Mouse (Mus musculus) subcutaneous adipose tissue, adult 2 months (tissue): Measurements from ENCODE around the gene Ccsap. TPM values are rescaled to one million over a fixed set of nuclear protein-coding genes. Genes with fewer than 3 reads are reported as not detected.

Experiments
- polyA plus RNA-seq: library from polyadenylated mRNA; depleted of rRNA; stranded (reverse); fragments of >200 nt; gene quantifications from 2 replicates; pipeline ENCODE4 v1.2.3, GENCODE M21; 2012; ENCODE audit warnings: low replicate concordance; rRNA removed

Gene Ccsap
- 0.83 and 1.6 TPM in 2 replicates for polyA plus RNA-seq

GRCm38 (mm10) chr8:123859648-123860259, at the start of gene Ccsap:
Gene Ccsap, minus strand, starts transcription at chr8:123860209.

GRCm38 (mm10) chr8:123894502-123895097, 34.6 kb upstream of the Ccsap start, which contains the start of gene Acta1:
Gene Acta1, minus strand, starts transcription at chr8:123894751.

GRCm38 (mm10) chr8:123805718-123806373, 54.2 kb downstream of the Ccsap start, which contains the start of gene Rab4a:
Gene Rab4a, plus strand, starts transcription at chr8:123805985.

Other genes with a start within 250 kb of the Ccsap start
- gene Rhou, start 206.3 kb downstream of the Ccsap start, polyA plus RNA-seq = 12.4 and 33.5 TPM in 2 replicates
- gene Rab4a, start 54.2 kb downstream of the Ccsap start, polyA plus RNA-seq = 19.8 and 23.7 TPM in 2 replicates
- 162 and 251 TPM in 2 replicates for gene Acta1, start 34.5 kb upstream of the Ccsap start, polyA plus RNA-seq
- gene Nup133, start 89.1 kb upstream of the Ccsap start, polyA plus RNA-seq = 12.1 and 23.6 TPM in 2 replicates
- 12.1 and 16.5 TPM in 2 replicates for gene Abcb10, start 122.9 kb upstream of the Ccsap start, polyA plus RNA-seq
- gene Taf5l, start 161.2 kb upstream of the Ccsap start, polyA plus RNA-seq = 20.0 and 46.2 TPM in 2 replicates
- gene Urb2, start 161.3 kb upstream of the Ccsap start, polyA plus RNA-seq = 3.5 and 10.4 TPM in 2 replicates